Mouse (Mus musculus) retina, postnatal 1 day (tissue): ENCODE data around the gene Ski.

Experiments used
- DNase-seq: peaks from one replicate; pipeline ENCODE4 v3.0.0-alpha.2; 2012

Ski gene

GRCm38 (mm10) chr4:155126602-155127372 lies 95.6 kb downstream of the Ski start:
- DNase-seq = no peak

GRCm38 (mm10) chr4:155126194-155126593 lies 96.2 kb downstream of the Ski start:
- no peak for DNase-seq

- DNase-seq = no peak
These were observed 97.1 kb downstream of the Ski start for GRCm38 (mm10) chr4:155125310-155125709.

- DNase-seq = peak; percentile 53
These were observed 98.4 kb downstream of the Ski start for GRCm38 (mm10) chr4:155123868-155124534.

- peak; percentile 87 for DNase-seq
These were observed 99.8 kb downstream of the Ski start for GRCm38 (mm10) chr4:155122444-155123040.

GRCm38 (mm10) chr4:155121915-155122443 lies 100.4 kb downstream of the Ski start:
- DNase-seq = no peak

- no peak for DNase-seq
These were observed 101.2 kb downstream of the Ski start for GRCm38 (mm10) chr4:155121222-155121621.

GRCm38 (mm10) chr4:155120583-155120982 lies 101.8 kb downstream of the Ski start:
- no peak for DNase-seq

GRCm38 (mm10) chr4:155120038-155120437 lies 102.4 kb downstream of the Ski start:
- no peak for DNase-seq

- no peak for DNase-seq
These were observed 104.1 kb downstream of the Ski start for GRCm38 (mm10) chr4:155118278-155118677.

GRCm38 (mm10) chr4:155117396-155117978 lies 104.9 kb downstream of the Ski start:
- DNase-seq = no peak

GRCm38 (mm10) chr4:155116607-155117006 lies 105.8 kb downstream of the Ski start:
- no peak for DNase-seq

- DNase-seq = no peak
These were observed 108.5 kb downstream of the Ski start for GRCm38 (mm10) chr4:155113766-155114410.

GRCm38 (mm10) chr4:155109471-155109870 lies 112.9 kb downstream of the Ski start:
- no peak for DNase-seq

- no peak for DNase-seq
These were observed 114.5 kb downstream of the Ski start for GRCm38 (mm10) chr4:155107886-155108285.
